Mouse (Mus musculus) liver, embryonic 14.5 days (tissue): ENCODE measurements around the gene Cmc1. TPM values are rescaled to one million over a fixed set of nuclear protein-coding genes. Genes with fewer than 3 reads are reported as not detected.
A peak's percentile ranks its signal among the peaks of the same experiment; 100 is the strongest.
"Not testable (repeated sequence)": the region's sequence is repeated elsewhere in the genome, so short reads cannot be mapped to it uniquely, and the experiment has no call there.

Experiments used
- ATAC-seq: fragments of 200-750 bp; cut with Nextera tagmentation; 2 replicates; pipeline ENCODE4 v1.8.0; 2017; ENCODE audit warnings: moderate number of reproducible peaks, mild to moderate bottlenecking, moderate library complexity; ENCODE audit not compliant: insufficient read depth
- DNase-seq, 3 experiments: peaks; one replicate each; pipeline ENCODE4 v3.0.0-alpha.2; 2012 to 2013; ENCODE audit warnings: low read depth in 3 of 3, low spot score in 3 of 3
- H3K27ac ChIP-seq: fragments of 300-500 bp; sonication (generic); 2 replicates; pipeline ENCODE4 v1.5.1; 2014; ENCODE audit warnings: moderate library complexity, mild to moderate bottlenecking, control low read depth, inconsistent platforms
- H3K27me3 ChIP-seq: fragments of 300-500 bp; sonication (generic); 2 replicates; pipeline ENCODE4 v1.6.1; 2014; ENCODE audit warnings: mild to moderate bottlenecking, low read length, moderate library complexity; ENCODE audit not compliant: control insufficient read depth, insufficient read depth
- H3K36me3 ChIP-seq: fragments of 300-500 bp; sonication (generic); replicated peaks from 2 replicates; pipeline ENCODE4 v1.6.1; 2014; ENCODE audit warnings: low read depth; ENCODE audit not compliant: control insufficient read depth, insufficient read depth
- H3K4me1 ChIP-seq, 2 experiments: fragments of 200-500 bp in 1 of 2; fragments of 300-500 bp in 1 of 2; sonication (generic) in 1 of 2; replicated peaks; 2 replicates each; pipeline ENCODE4 v1.6.1; 2012 to 2014; ENCODE audit warnings: antibody characterized with exemption in 1 of 2, inconsistent platforms in 1 of 2, low read length in 1 of 2; ENCODE audit not compliant: control insufficient read depth in 2 of 2, insufficient read depth in 2 of 2
- H3K4me2 ChIP-seq: fragments of 300-500 bp; sonication (generic); 2 replicates; pipeline ENCODE4 v1.6.1; 2014; ENCODE audit warnings: low read depth, mild to moderate bottlenecking, control low read depth, moderate library complexity
- H3K4me3 ChIP-seq, 2 experiments: fragments of 200-500 bp in 1 of 2; fragments of 300-500 bp in 1 of 2; sonication (generic) in 1 of 2; 2 replicates each; pipeline ENCODE4 v1.5.1; 2012 to 2014; ENCODE audit warnings: low read depth in 2 of 2, low read length in 2 of 2, mild to moderate bottlenecking in 2 of 2, control low read depth in 1 of 2, inconsistent platforms in 1 of 2, moderate library complexity in 1 of 2; ENCODE audit not compliant: insufficient read depth in 1 of 2
- H3K9ac ChIP-seq: fragments of 300-500 bp; sonication (generic); replicated peaks from 2 replicates; pipeline ENCODE4 v1.6.1; 2014; ENCODE audit warnings: mild to moderate bottlenecking, control low read depth, moderate library complexity
- H3K9me3 ChIP-seq: fragments of 300-500 bp; sonication (generic); 2 replicates; pipeline ENCODE4 v1.6.1; 2016; ENCODE audit warnings: low read length, mixed read lengths; ENCODE audit not compliant: control insufficient read depth
- CTCF ChIP-seq: IDR thresholded peaks from 2 replicates; pipeline ENCODE4 v1.5.1; 2016; ENCODE audit warnings: antibody characterized with exemption, low read depth, control low read depth
- EP300 ChIP-seq: IDR thresholded peaks from 2 replicates; pipeline ENCODE4 v1.6.1; 2016; ENCODE audit warnings: antibody characterized with exemption, low read depth
- WGBS: fragments of 180-500 bp; shearing (Covaris S2); extraction: QIAGEN DNeasy Blood & Tissue Kit; methylation state at CpG from one replicate; pipeline ENCODE4 v1.1.7; 2014; ENCODE audit not compliant: insufficient replicate concordance; 5-methylcytosine and 5-hydroxymethylcytosine counted together
- polyA plus RNA-seq, 2 experiments: library from polyadenylated mRNA; depleted of rRNA in 1 of 2; stranded (reverse) in 1 of 2; unstranded in 1 of 2; fragments of >200 nt; fragmentation: Nextera tagmentation in 1 of 2; extraction: Ambion mirVana in 1 of 2; gene quantifications; 2 replicates each; pipeline versions ENCODE4 v1.2.1 to v1.2.3; 2012 to 2014

Cmc1 gene
- polyA plus RNA-seq, 2 experiments, result 4.2 to 28.8 TPM

DNA sequence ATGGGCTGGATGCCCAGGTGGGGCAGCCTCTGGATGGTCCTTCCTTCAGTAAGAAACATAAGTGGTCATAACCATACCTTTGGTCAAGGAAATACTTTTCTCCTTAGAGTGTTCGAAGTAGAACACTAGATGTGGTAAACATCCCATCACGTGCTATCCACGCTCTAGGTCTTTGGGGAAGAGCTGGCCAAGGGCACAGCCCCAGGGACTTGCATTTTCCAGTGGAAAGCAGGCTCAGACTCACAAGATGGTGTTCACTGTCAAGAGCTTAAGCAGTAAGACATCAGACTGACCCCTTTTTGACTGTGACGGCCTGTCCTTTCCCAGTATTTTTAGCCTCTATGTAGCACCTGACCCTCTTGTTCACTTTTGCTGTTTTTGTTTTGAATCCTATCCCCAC is 8.2 kb upstream of the Cmc1 start:
- H3K9me3 ChIP-seq, result no peaks in the 10 kb centered on the region
- H3K9ac ChIP-seq, result no peak overlapping the region
- TF ChIP-seq EP300 (no peak), CTCF (no peak)
- ATAC-seq (no peak), DNase-seq (no peak)
- 0 out of 4 replicates have a peak, but pooled peaks cover 0 to 2% of the 10 kb centered on the region in 2 experiments for H3K4me1 ChIP-seq
- WGBS, result 74% methylated on average over 4 of the region's 4 CpGs
- no peaks in the 10 kb centered on the region for H3K36me3 ChIP-seq
- H3K4me3 ChIP-seq, result no peak overlapping the region
- H3K4me2 ChIP-seq, result no peak overlapping the region
- no peaks in the 10 kb centered on the region for H3K27me3 ChIP-seq
- no peak overlapping the region for H3K27ac ChIP-seq

DNA sequence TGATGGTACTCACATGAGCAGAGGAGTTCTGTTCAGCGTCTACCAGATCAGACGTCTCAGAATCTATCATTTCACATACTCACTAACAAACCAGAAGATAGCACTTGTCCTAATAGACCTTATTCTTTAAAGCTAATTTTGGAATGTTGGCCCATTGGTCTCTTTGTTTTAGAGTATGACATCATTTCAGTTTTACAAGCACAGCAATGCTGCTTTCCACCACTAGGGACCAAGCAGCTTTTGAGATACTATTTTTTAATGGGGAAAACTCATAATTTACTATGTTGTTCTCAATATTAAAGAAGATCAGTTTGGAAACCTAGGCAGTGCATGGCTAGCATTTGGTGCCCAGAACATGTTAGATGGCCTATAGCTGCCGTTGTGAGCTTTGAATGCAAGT is 7.3 kb upstream of the Cmc1 start:
- Histone ChIP-seq H3K9ac (no peak overlapping the region), H3K4me2 (no peak overlapping the region), H3K27me3 (no peaks in the 10 kb centered on the region), H3K4me1 (0 out of 4 replicates have a peak, but pooled peaks cover 0 to 2% of the 10 kb centered on the region in 2 experiments), H3K36me3 (no peaks in the 10 kb centered on the region), H3K27ac (no peak overlapping the region), H3K4me3 (no peak overlapping the region), H3K9me3 (no peaks in the 10 kb centered on the region)
- DNase-seq (no peak), ATAC-seq (no peak)
- no peak for TF ChIP-seq CTCF
- no peak for TF ChIP-seq EP300
- 72% methylated on average over 3 of the region's 3 CpGs for WGBS

DNA sequence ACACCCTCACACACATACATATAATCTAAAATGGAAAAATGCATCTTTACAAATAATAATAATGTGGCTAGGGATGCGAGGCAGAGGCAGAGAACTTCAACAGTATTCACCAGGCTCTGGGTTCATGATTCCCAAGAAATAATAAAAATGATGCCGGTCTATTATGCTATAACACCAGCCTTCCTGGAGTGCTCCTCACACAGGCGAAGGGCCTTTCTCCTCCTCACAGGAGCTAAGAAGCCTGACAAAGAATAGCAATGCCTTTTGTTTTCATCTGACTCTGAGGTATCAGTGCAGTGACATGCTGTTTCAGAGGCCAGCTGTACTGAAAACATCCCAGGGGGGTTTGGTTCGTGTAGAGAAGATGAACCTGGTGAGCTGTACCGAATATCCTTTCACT is 4.7 kb upstream of the Cmc1 start:
- Histone ChIP-seq H3K4me2 (no peak overlapping the region), H3K36me3 (no peaks in the 10 kb centered on the region), H3K9me3 (no peaks in the 10 kb centered on the region), H3K4me3 (no peak overlapping the region), H3K27ac (no peak overlapping the region), H3K9ac (no peak overlapping the region), H3K27me3 (no peaks in the 10 kb centered on the region), H3K4me1 (peaks cover 0 to 8% of the 10 kb centered on the region in 2 experiments; a peak in 3 of 4 replicates)
- 71% methylated on average over 5 of the region's 5 CpGs for WGBS
- DNase-seq (no peak), ATAC-seq (no peak)
- TF ChIP-seq EP300 (no peak), CTCF (no peak)

DNA sequence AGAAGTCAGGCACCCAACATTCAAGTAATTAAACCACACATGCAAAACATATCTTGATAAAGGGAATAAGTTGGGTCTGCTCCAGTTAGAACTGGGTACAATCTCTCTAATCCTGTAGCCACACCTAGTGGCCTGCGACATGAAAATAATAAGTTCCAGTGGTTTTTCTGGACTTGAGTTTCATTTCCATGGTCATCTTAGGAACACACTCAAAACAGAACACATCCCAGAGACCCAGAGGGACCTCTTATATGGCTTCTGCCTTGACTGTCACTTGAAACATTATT is 1.2 kb upstream of the Cmc1 start:
- Histone ChIP-seq H3K27me3 (no peaks in the 10 kb centered on the region), H3K4me3 (0 out of 4 replicates have a peak overlapping the region, but pooled peaks of 1 of the 2 experiments have one; percentile 86), H3K27ac (no peak overlapping the region), H3K9ac (no peak overlapping the region), H3K9me3 (no peaks in the 10 kb centered on the region), H3K36me3 (no peaks in the 10 kb centered on the region), H3K4me1 (peaks cover 0 to 15% of the 10 kb centered on the region in 2 experiments; a peak in 3 of 4 replicates), H3K4me2 (peak overlapping the region; percentile 82)
- DNase-seq, result no peak
- no peak for ATAC-seq
- TF ChIP-seq EP300, result no peak
- TF ChIP-seq CTCF, result no peak
- 39% methylated on average over 1 of the region's 1 CpGs for WGBS

DNA sequence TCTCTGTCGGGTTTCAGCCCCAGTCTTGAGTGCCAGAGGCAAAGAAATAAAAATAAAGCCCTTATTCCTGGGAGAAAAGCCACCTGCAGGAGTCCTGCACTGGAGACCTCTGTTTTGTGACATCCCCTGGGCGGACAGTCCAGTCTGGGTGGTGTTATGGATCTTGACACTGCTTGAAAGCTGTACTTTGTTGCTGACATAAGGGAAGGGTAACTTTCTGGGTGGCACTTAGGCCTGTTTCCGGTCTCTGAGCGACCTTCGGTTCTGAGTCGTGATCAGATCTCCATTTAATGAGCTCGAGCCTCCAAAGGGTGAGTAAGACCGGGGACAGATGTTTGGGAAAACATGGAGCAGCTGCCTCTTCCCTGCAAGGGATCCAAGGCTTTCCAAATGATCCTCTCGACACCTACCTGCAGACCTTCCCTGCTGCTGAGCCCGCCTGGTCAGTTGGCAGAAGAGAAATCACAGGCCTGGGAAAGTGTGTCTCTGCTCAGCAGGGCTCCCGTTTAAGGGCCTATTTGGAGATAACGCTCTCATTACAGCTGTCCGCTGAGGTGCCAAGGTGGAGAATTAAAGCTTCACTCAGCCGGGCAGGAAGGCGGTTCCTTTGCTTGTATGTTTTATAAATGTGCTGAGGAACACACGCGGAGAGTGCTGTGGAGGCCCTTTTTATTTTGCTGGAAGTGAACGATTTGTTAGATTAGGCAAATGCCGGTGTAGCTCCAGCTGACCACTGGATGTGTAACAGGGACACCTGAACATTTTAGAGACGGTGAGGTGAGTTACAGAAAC is 648 bp upstream of the Cmc1 start:
- no peaks in the 10 kb centered on the region for H3K9me3 ChIP-seq
- TF ChIP-seq EP300, result no peak
- no peak for TF ChIP-seq CTCF
- ATAC-seq, result peak; percentile 31
- no peaks in the 10 kb centered on the region for H3K36me3 ChIP-seq
- H3K27ac ChIP-seq, result peak overlapping the region; percentile 55
- peak overlapping the region; percentile 84 to 86 for H3K4me3 ChIP-seq
- peak overlapping the region; percentile 82 for H3K4me2 ChIP-seq
- peaks cover 0 to 15% of the 10 kb centered on the region in 2 experiments; a peak in 3 of 4 replicates for H3K4me1 ChIP-seq
- H3K9ac ChIP-seq, result peak overlapping the region; percentile 75
- no peaks in the 10 kb centered on the region for H3K27me3 ChIP-seq
- DNase-seq, result no peak
- WGBS, result 66% methylated on average over 20 of the region's 20 CpGs

DNA sequence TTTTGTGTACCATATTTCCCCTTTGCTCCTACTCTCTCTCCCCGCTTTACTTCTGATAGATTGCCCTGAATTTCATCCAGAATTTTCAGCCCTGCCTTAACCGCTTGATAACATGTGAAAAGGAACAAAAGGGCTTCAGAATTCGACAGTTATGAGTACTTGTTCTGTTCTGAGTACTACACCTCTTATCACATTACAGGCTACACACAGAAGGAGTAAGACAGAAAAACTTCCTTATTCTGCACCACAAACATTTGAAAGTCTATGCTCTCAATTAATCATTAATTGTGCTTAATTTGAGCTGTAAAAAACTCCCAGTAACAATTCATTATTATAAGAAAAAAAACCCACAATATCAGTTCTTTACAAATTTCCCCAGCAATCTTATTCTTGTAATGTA is 9.6 kb downstream of the Cmc1 start:
- H3K4me2 ChIP-seq, H3K4me1 ChIP-seq, H3K4me3 ChIP-seq, H3K27me3 ChIP-seq, H3K9me3 ChIP-seq, DNase-seq, H3K27ac ChIP-seq, H3K9ac ChIP-seq, H3K36me3 ChIP-seq, ATAC-seq: not testable (repeated sequence)
- WGBS, result 47% methylated on average over 2 of the region's 3 CpGs
